Mouse (Mus musculus): ENCODE results near the gene Atg9a.

DNA sequence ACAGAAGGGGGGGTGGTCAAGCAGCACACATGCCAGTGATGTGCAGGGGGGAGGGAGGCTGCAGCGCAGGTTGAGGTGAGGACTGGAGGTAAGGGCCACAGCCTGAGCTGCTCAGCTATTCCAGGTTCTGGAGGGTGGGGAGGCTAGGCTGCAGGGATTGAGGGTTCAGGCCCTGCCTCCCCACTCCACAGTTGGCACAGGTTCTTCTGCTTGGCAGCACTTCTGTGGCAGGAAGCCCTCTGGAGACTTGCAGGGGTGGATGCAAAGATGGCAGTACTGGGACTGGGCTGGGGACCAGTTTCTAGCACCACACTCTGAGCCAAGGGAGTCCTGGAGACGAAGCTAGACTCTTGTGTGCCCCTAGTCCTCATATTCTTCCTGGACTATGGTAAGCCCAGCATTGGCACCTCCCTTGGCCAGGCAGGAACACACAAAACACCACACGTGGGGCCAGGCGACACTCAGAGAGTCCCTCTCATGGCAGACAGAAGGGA is 10.6 kb downstream of the Atg9a start:
- TF ChIP-seq POLR2A (IDR thresholded peaks at IDR 0.05; ENCODE audit: low read depth, low read length) (no peak), MAFK (IDR thresholded peaks at IDR 0.05; ENCODE audit: insufficient replicate concordance, low read length) (no peak), EP300 (IDR thresholded peaks at IDR 0.05; ENCODE audit: low read length) (no peak), CTCF (conservative IDR thresholded peaks at IDR 0.05 in 1 of 2, IDR thresholded peaks at IDR 0.05 in 1 of 2; ENCODE audit: low read depth in 2 of 2, low read length in 2 of 2) (no peak), CHD1 (IDR thresholded peaks at IDR 0.05; ENCODE audit: low read depth, low read length) (no peak), ETS1 (conservative IDR thresholded peaks at IDR 0.05; ENCODE audit: low read depth, low read length) (no peak), ZNF384 (IDR thresholded peaks at IDR 0.05; ENCODE audit: low read depth, low read length) (no peak), UBTF (IDR thresholded peaks at IDR 0.05; ENCODE audit: low read depth, low read length) (no peak), E2F4 (IDR thresholded peaks at IDR 0.05; ENCODE audit: insufficient replicate concordance, low read depth, low read length) (no peak), KAT2A (IDR thresholded peaks at IDR 0.05; ENCODE audit: insufficient replicate concordance, low read length) (no peak), ZKSCAN1 (IDR thresholded peaks at IDR 0.05; ENCODE audit: borderline replicate concordance, low read depth, low read length) (no peak), MXI1 (IDR thresholded peaks at IDR 0.05; ENCODE audit: low read depth, low read length) (no peak), NRF1 (IDR thresholded peaks at IDR 0.05; ENCODE audit: low read depth, low read length) (no peak), MAX (IDR thresholded peaks at IDR 0.05; ENCODE audit: low read length) (no peak)
